Mouse (Mus musculus) lung, adult 2 months (tissue): ENCODE measurements around the gene Gm20388.

Experiments
- CTCF ChIP-seq: fragments of 200-500 bp; IDR thresholded peaks from 2 replicates; pipeline ENCODE4 v1.5.1; 2011; ENCODE audit warnings: mild to moderate bottlenecking, low read length, control low read depth; ENCODE audit not compliant: insufficient read depth
- POLR2A ChIP-seq: fragments of 200-500 bp; IDR thresholded peaks from 2 replicates; pipeline ENCODE4 v1.6.1; 2011; ENCODE audit warnings: low read depth, mild to moderate bottlenecking, control low read depth, low read length, borderline replicate concordance; ENCODE audit errors: extremely low read depth

DNA sequence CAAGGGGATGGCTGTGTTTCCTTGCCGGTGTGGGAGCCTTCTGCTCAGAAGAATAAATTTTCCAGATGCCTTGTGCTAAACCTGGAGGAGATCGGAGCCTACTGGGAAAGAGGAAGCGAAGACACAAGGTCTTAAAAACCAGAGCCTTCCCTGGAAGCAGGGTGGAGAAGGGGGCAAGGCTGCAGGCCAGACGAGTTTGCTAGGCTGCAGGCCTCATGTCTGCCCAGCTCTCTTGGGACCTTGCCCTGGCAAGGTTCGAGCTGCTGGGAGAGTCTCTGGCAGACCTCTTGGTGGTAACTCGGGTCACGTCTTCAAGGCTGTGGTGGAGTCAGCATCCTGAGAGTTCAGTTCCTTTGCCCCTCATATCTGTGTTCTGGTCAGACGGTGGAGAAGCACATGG lies 324.2 kb downstream of the Gm20388 start:
- no peak for TF ChIP-seq CTCF
- TF ChIP-seq POLR2A = no peak
